Mouse (Mus musculus): Measurements from ENCODE around the gene Fndc1.

The Fndc1 gene

DNA sequence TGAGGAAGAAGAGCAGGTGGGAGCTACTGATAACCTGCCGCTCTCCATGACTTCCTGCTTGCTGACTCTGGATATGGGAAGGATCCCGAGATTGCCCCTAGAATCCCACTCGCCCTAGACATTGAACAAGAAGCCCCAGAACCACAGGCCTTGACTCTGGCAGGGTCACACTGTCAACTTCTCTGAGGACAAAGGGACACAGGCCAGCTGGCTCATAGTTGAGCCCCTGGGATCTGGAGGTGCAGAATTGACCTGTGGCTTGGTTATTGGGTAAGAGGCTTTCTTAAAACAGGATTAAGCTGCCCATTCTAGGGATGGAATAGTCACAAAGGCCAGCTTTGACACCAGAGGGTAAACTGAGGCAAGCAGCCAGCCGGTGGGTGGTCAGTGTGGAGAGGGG is 136.8 kb downstream of the Fndc1 start:
- in situ Hi-C loops (cut with MboI) = no loop called here

All from mature B cell (primary cell).